Comparison of ENCODE assay signal across 26 mouse cellular contexts in genomic region chr5:134913352-134913751, GRCm38 (mm10). TPM values are rescaled to one million over a fixed set of nuclear protein-coding genes. Genes with fewer than 3 reads are reported as not detected.
DNase-seq lines count a peak whose midpoint lies in the region; ATAC-seq and TF ChIP-seq lines count a peak whose summit lies in the region.
"Had no signal": no experiment of that assay in that cellular context is flagged by ENCODE, and none has a peak within 500 bp of the region (broad histone marks: within the 10 kb centered on the region; RNA-seq: fewer than 3 reads in every experiment).

No protein-coding gene starts in this region.

- H3K36me3 ChIP-seq in heart, embryonic 13.5 days: no peaks in the 10 kb centered on the region
- peaks cover 0 to 19% of the 10 kb centered on the region in 2 experiments; a peak in 2 of 4 replicates for H3K36me3 ChIP-seq in MEL (ENCODE audit: control insufficient read depth in 1 of 2, insufficient read depth in 2 of 2, low read length in 2 of 2)
- H3K36me3 ChIP-seq in liver, postnatal 0 days (replicated peaks; ENCODE audit: insufficient read depth, low read length): no peaks in the 10 kb centered on the region
- H3K36me3 ChIP-seq: hindbrain, embryonic 13.5 days; neural tube, embryonic 12.5 days had no signal

- no peak for TF ChIP-seq RAD21 in MEL (IDR thresholded peaks at IDR 0.05; ENCODE audit: low read depth, low read length)

- H3K9ac ChIP-seq in heart, embryonic 13.5 days: peak overlapping the region; percentile 47; the same call in 1 of the 2 replicates
- H3K9ac ChIP-seq in MEL (ENCODE audit: control insufficient read depth, low read depth, low read length, poor library complexity, severe bottlenecking): peak overlapping the region; percentile 9; the same call in 1 of the 2 replicates
- peak overlapping the region; percentile 75 for H3K9ac ChIP-seq in liver, postnatal 0 days (replicated peaks)
- H3K9ac ChIP-seq: forebrain, postnatal 0 days; hindbrain, embryonic 13.5 days; neural tube, embryonic 12.5 days had no signal

- no peak for TF ChIP-seq EP300 in MEL (IDR thresholded peaks at IDR 0.05; ENCODE audit: low read depth in 1 of 2, low read length in 2 of 2)
- TF ChIP-seq EP300 in liver, postnatal 0 days (IDR thresholded peaks at IDR 0.05; ENCODE audit: low read depth): no peak

- no peak for TF ChIP-seq CTCF in MEL (IDR thresholded peaks at IDR 0.05 in 2 of 3, conservative IDR thresholded peaks at IDR 0.05 in 1 of 3; ENCODE audit: control insufficient read depth in 1 of 3, insufficient read depth in 1 of 3, low read depth in 2 of 3, low read length in 3 of 3, poor library complexity in 1 of 3, severe bottlenecking in 1 of 3)
- TF ChIP-seq CTCF in liver, postnatal 0 days (IDR thresholded peaks at IDR 0.05; ENCODE audit: low read depth): no peak

- ATAC-seq in heart, embryonic 13.5 days (ENCODE audit: extremely low read depth, insufficient number of reproducible peaks, low FRiP score, low TSS enrichment): no peak
- peak; percentile 3; the same call in 1 of the 2 replicates for ATAC-seq in erythroid progenitor cell, adult 5-6 weeks (replicated peaks; ENCODE audit: low FRiP score, poor library complexity, severe bottlenecking)
- ATAC-seq in liver, postnatal 0 days: peak; percentile 34
- ATAC-seq: forebrain, postnatal 0 days had no signal

- peak overlapping the region; percentile 37 for H3K4me3 ChIP-seq in heart, embryonic 13.5 days
- peak overlapping the region in 1 of 2 experiments; percentile 25; a peak in 2 of 4 replicates for H3K4me3 ChIP-seq in MEL (ENCODE audit: control insufficient read depth in 1 of 2, insufficient read depth in 1 of 2, low read depth in 2 of 2, low read length in 2 of 2)
- H3K4me3 ChIP-seq in liver, postnatal 0 days (ENCODE audit: low read depth, low read length): peak overlapping the region; percentile 55
- H3K4me3 ChIP-seq: gastrocnemius, adult 2 months; hindbrain, embryonic 13.5 days; left cerebral cortex, adult 2 months; neural tube, embryonic 12.5 days had no signal

- H3K4me1 ChIP-seq in heart, embryonic 13.5 days: peaks cover 7% of the 10 kb centered on the region
- H3K4me1 ChIP-seq in MEL (ENCODE audit: control insufficient read depth in 1 of 2, insufficient read depth in 2 of 2, low read length in 2 of 2): peaks cover 15 to 37% of the 10 kb centered on the region in 2 experiments
- peaks cover 9% of the 10 kb centered on the region for H3K4me1 ChIP-seq in liver, postnatal 0 days (ENCODE audit: insufficient read depth)
- H3K4me1 ChIP-seq: hindbrain, embryonic 13.5 days; neural tube, embryonic 12.5 days had no signal

- DNase-seq in heart, adult 11 months: no peak
- DNase-seq in MEL (ENCODE audit: low read depth, low spot score): no peak
- peak; percentile 23 for DNase-seq in liver, postnatal 0 days
- DNase-seq in gastrocnemius, adult 18-20 months (ENCODE audit: low spot score): no peak
- DNase-seq in left cerebral cortex, postnatal 25 days (ENCODE audit: low spot score in 2 of 2): no peak
- DNase-seq: B cell, adult 2 months; cerebellum, adult 8-10 months; forebrain, postnatal 0 days; gastrocnemius, adult 2 months; kidney, adult 9 months; kidney, postnatal 36 days; lung, adult 2 months had no signal

- intact Hi-C loops in left cerebral cortex, postnatal 25 days (cut with DNase I): no loop called here

- peak overlapping the region; percentile 49; the same call in 1 of the 2 replicates for H3K27ac ChIP-seq in heart, embryonic 13.5 days (replicated peaks)
- H3K27ac ChIP-seq in MEL (ENCODE audit: control insufficient read depth, low read depth, low read length): peak overlapping the region; percentile 26
- H3K27ac ChIP-seq in liver, postnatal 0 days (ENCODE audit: low read depth): peak overlapping the region; percentile 95
- H3K27ac ChIP-seq: gastrocnemius, adult 2 months; hindbrain, embryonic 13.5 days; left cerebral cortex, adult 2 months; neural tube, embryonic 12.5 days had no signal

- 62% methylated on average over 3 of the region's 3 CpGs for WGBS in heart, embryonic 13.5 days
- WGBS in liver, postnatal 0 days (ENCODE audit: insufficient replicate concordance): 52% methylated on average over 3 of the region's 3 CpGs

- peak overlapping the region; percentile 46 for H3K4me2 ChIP-seq in heart, embryonic 13.5 days
- peak overlapping the region; percentile 60 for H3K4me2 ChIP-seq in liver, postnatal 0 days (ENCODE audit: low read depth, low read length)
- H3K4me2 ChIP-seq: hindbrain, embryonic 13.5 days; neural tube, embryonic 12.5 days had no signal

- no peak for TF ChIP-seq POLR2A in MEL (IDR thresholded peaks at IDR 0.05; ENCODE audit: control insufficient read depth in 1 of 2, insufficient read depth in 1 of 2, low read depth in 1 of 2, low read length in 2 of 2, poor library complexity in 1 of 2)

- H3K27me3 ChIP-seq in heart, embryonic 13.5 days (replicated peaks): peaks cover 20% of the 10 kb centered on the region; the same call in 1 of the 2 replicates
- H3K27me3 ChIP-seq in MEL (ENCODE audit: control insufficient read depth in 1 of 2, insufficient read depth in 2 of 2, low read length in 2 of 2): no peaks in the 10 kb centered on the region
- no peaks in the 10 kb centered on the region for H3K27me3 ChIP-seq in liver, postnatal 0 days (ENCODE audit: insufficient read depth, low read length)
- H3K27me3 ChIP-seq: hindbrain, embryonic 13.5 days had no signal

- no peaks in the 10 kb centered on the region; the same call in 1 of the 2 replicates for H3K9me3 ChIP-seq in heart, embryonic 13.5 days
- H3K9me3 ChIP-seq in MEL (replicated peaks; ENCODE audit: insufficient read depth, low read length): no peaks in the 10 kb centered on the region
- no peaks in the 10 kb centered on the region for H3K9me3 ChIP-seq in liver, postnatal 0 days (ENCODE audit: low read length)
- H3K9me3 ChIP-seq: neural tube, embryonic 12.5 days had no signal

- H3K79me2 ChIP-seq in MEL (ENCODE audit: control insufficient read depth, insufficient read depth, low read length, poor library complexity): no peaks in the 10 kb centered on the region

TF ChIP-seq in MEL, 35 proteins besides CTCF, POLR2A, EP300 and RAD21 (continues in another document):
- TF ChIP-seq MAFK (IDR thresholded peaks at IDR 0.05; ENCODE audit: borderline replicate concordance, low read depth, low read length): no peak
- TF ChIP-seq UBTF (IDR thresholded peaks at IDR 0.05; ENCODE audit: borderline replicate concordance, insufficient read depth, low read depth, low read length): no peak
- no peak for TF ChIP-seq HCFC1 (IDR thresholded peaks at IDR 0.05; ENCODE audit: low read depth, low read length)
- TF ChIP-seq ZKSCAN1 (IDR thresholded peaks at IDR 0.05; ENCODE audit: low read depth, low read length): no peak
- no peak for TF ChIP-seq POLR2AphosphoS5 (IDR thresholded peaks at IDR 0.05; ENCODE audit: borderline replicate concordance, low read depth, low read length)
- no peak for TF ChIP-seq CHD2 (IDR thresholded peaks at IDR 0.05; ENCODE audit: low read length)
- no peak for TF ChIP-seq TAL1 (IDR thresholded peaks at IDR 0.05; ENCODE audit: low read length)
- no peak for TF ChIP-seq KAT2A (conservative IDR thresholded peaks at IDR 0.05; ENCODE audit: low read depth, low read length)

RNA-seq across cellular contexts. Expression of gene Cldn13, which starts 2.0 kb away (rescaled TPM):
- polyA plus RNA-seq in heart, embryonic 13.5 days (2015; fragmentation: Nextera tagmentation; extraction: Ambion mirVana): 3.2 and 9.9 TPM in 2 replicates
- total RNA-seq in MEL (2012; rRNA removed): 5.4 and 13.1 TPM in 2 replicates
- 1 to 10 TPM in 1 of 2 experiments, not detected in 1; 5.7 TPM for polyA plus RNA-seq in MEL (2012; ENCODE audit: insufficient read depth in 1 of 2, insufficient read length in 2 of 2, low read depth in 1 of 2, low replicate concordance in 2 of 2, missing spikeins in 1 of 2)
- total RNA-seq in erythroid progenitor cell, adult 5-6 weeks (2015; ENCODE audit: low replicate concordance): 702 and 793 TPM in 2 replicates
- 370 and 493 TPM in 2 replicates for total RNA-seq in erythroid progenitor cell, adult 5-6 weeks (2017; ENCODE audit: low replicate concordance)
- polyA plus RNA-seq in liver, postnatal 0 days (2015; fragmentation: Nextera tagmentation; extraction: Ambion mirVana): 138 and 152 TPM in 2 replicates
- not detected for total RNA-seq in gastrocnemius, adult 18-20 months (2021)
- total RNA-seq in left cerebral cortex, postnatal 25 days (2021): not detected
- total RNA-seq: adrenal gland, adult 18-20 months; forebrain, postnatal 0 days; gastrocnemius, adult 2 months; left cerebral cortex, adult 2 months; monocyte, adult 5-6 weeks had no signal
- polyA plus RNA-seq: forebrain, postnatal 0 days; hindbrain, embryonic 13.5 days; lung, adult 2 months; small intestine, adult 2 months had no signal

RNA-seq across cellular contexts. Expression of gene Tmem270, which starts 6.8 kb away (rescaled TPM):
- polyA plus RNA-seq in heart, embryonic 13.5 days (2015; fragmentation: Nextera tagmentation; extraction: Ambion mirVana): not detected in 2 replicates
- not detected in 2 replicates for total RNA-seq in MEL (2012; rRNA removed)
- not detected for polyA plus RNA-seq in MEL (2012; ENCODE audit: insufficient read depth in 1 of 2, insufficient read length in 2 of 2, low read depth in 1 of 2, low replicate concordance in 2 of 2, missing spikeins in 1 of 2)
- 2.5 TPM in 1 of 2 replicates, not detected in the other for total RNA-seq in erythroid progenitor cell, adult 5-6 weeks (2015; ENCODE audit: low replicate concordance)
- not detected in 2 replicates for total RNA-seq in erythroid progenitor cell, adult 5-6 weeks (2017; ENCODE audit: low replicate concordance)
- not detected in 2 replicates for polyA plus RNA-seq in liver, postnatal 0 days (2015; fragmentation: Nextera tagmentation; extraction: Ambion mirVana)
- not detected for total RNA-seq in gastrocnemius, adult 18-20 months (2021)
- not detected for total RNA-seq in left cerebral cortex, postnatal 25 days (2021)
- total RNA-seq: adrenal gland, adult 18-20 months; adrenal gland, postnatal 4 days; common myeloid progenitor, adult 5-6 weeks; forebrain, postnatal 0 days; gastrocnemius, adult 2 months; left cerebral cortex, adult 2 months; monocyte, adult 5-6 weeks had no signal
- polyA plus RNA-seq: embryonic facial prominence, embryonic 11.5 days; forebrain, postnatal 0 days; heart, embryonic 16.5 days; hindbrain, embryonic 13.5 days; intestine, embryonic 14.5 days; limb, embryonic 11.5 days; lung, adult 2 months; neural tube, embryonic 12.5 days; small intestine, adult 2 months had no signal

RNA-seq across cellular contexts. Expression of gene Mettl27, which starts 18.8 kb away (rescaled TPM):
- 9.3 and 10.4 TPM in 2 replicates for polyA plus RNA-seq in heart, embryonic 13.5 days (2015; fragmentation: Nextera tagmentation; extraction: Ambion mirVana)
- 0.75 and 0.96 TPM in 2 replicates for total RNA-seq in MEL (2012; rRNA removed)
- polyA plus RNA-seq in MEL (2012; ENCODE audit: insufficient read depth in 1 of 2, insufficient read length in 2 of 2, low read depth in 1 of 2, low replicate concordance in 2 of 2, missing spikeins in 1 of 2): 1 to 10 TPM in 1 of 2 experiments, not detected in 1; 3.1 TPM
- 41.1 and 65.6 TPM in 2 replicates for total RNA-seq in erythroid progenitor cell, adult 5-6 weeks (2015; ENCODE audit: low replicate concordance)
- total RNA-seq in erythroid progenitor cell, adult 5-6 weeks (2017; ENCODE audit: low replicate concordance): 28.3 and 42.1 TPM in 2 replicates
- polyA plus RNA-seq in liver, postnatal 0 days (2015; fragmentation: Nextera tagmentation; extraction: Ambion mirVana): 17.3 and 21.7 TPM in 2 replicates
- 1 to 10 TPM; 4.2 to 5.6 TPM for total RNA-seq in gastrocnemius, adult 18-20 months (2021)
- 1 to 10 TPM; 9.0 to 9.8 TPM for total RNA-seq in left cerebral cortex, postnatal 25 days (2021)
- total RNA-seq: monocyte, adult 5-6 weeks had no signal

RNA-seq across cellular contexts. Expression of gene Cldn4, which starts 33.4 kb away (rescaled TPM):
- 1.6 and 1.7 TPM in 2 replicates for polyA plus RNA-seq in heart, embryonic 13.5 days (2015; fragmentation: Nextera tagmentation; extraction: Ambion mirVana)
- total RNA-seq in MEL (2012; rRNA removed): 0.08 TPM in 1 of 2 replicates, not detected in the other
- under 1 TPM in 1 of 2 experiments, not detected in 1; 0.04 TPM for polyA plus RNA-seq in MEL (2012; ENCODE audit: insufficient read depth in 1 of 2, insufficient read length in 2 of 2, low read depth in 1 of 2, low replicate concordance in 2 of 2, missing spikeins in 1 of 2)
- 0.84 TPM in 1 of 2 replicates, not detected in the other for total RNA-seq in erythroid progenitor cell, adult 5-6 weeks (2015; ENCODE audit: low replicate concordance)
- total RNA-seq in erythroid progenitor cell, adult 5-6 weeks (2017; ENCODE audit: low replicate concordance): not detected in 2 replicates
- 0.13 and 0.32 TPM in 2 replicates for polyA plus RNA-seq in liver, postnatal 0 days (2015; fragmentation: Nextera tagmentation; extraction: Ambion mirVana)
- not detected for total RNA-seq in gastrocnemius, adult 18-20 months (2021)
- total RNA-seq in left cerebral cortex, postnatal 25 days (2021): not detected
- total RNA-seq: adrenal gland, adult 18-20 months; common myeloid progenitor, adult 5-6 weeks; forebrain, postnatal 0 days; gastrocnemius, adult 2 months; left cerebral cortex, adult 2 months; monocyte, adult 5-6 weeks had no signal
- polyA plus RNA-seq: forebrain, postnatal 0 days; hindbrain, embryonic 13.5 days had no signal

Comparison
In these comparisons a context has a peak if more than half of its experiments do, and no peak if none do; other contexts are left out.
1. H3K27ac ChIP-seq: peak in every context shown above with its lines; median percentile 95 in liver, postnatal 0 days; 49 in heart, embryonic 13.5 days; 26 in MEL.
2. H3K9ac ChIP-seq: peak in every context shown above with its lines; median percentile 75 in liver, postnatal 0 days; 47 in heart, embryonic 13.5 days; 9 in MEL.
3. RNA of gene Cldn13, which starts 2.0 kb away (total RNA-seq): 370 to 793 TPM in erythroid progenitor cell, adult 5-6 weeks; 5.4 to 13.1 TPM in MEL, not detected in gastrocnemius, adult 18-20 months and not detected in left cerebral cortex, postnatal 25 days; every median in the first group is over 10 times any median in the second.